Mouse (Mus musculus): ENCODE results near the gene Foxn3.

GRCm38 (mm10) chr12:99519191-99519614 is 44.2 kb downstream of the Foxn3 start:
- TF ChIP-seq CTCF (IDR thresholded peaks at IDR 0.05; ENCODE audit: low read depth, low read length) (no peak), POLR2A (IDR thresholded peaks at IDR 0.05; ENCODE audit: extremely low read depth, insufficient read depth, low read length) (no peak)

Measured in liver, adult 2 months (tissue).